Mouse (Mus musculus): ENCODE measurements around the gene Slc22a7.

GRCm38 (mm10) chr17:46428761-46429414 lies 9.4 kb downstream of the Slc22a7 start, which contains the start of gene Crip3:
- TF ChIP-seq CTCF (IDR thresholded peaks at IDR 0.05; ENCODE audit: insufficient read depth, low read depth, low read length) (no peak), POLR2A (IDR thresholded peaks at IDR 0.05; ENCODE audit: insufficient read depth, low read depth, low read length) (no peak)

Data from olfactory bulb, adult 2 months (tissue).